Mouse (Mus musculus): ENCODE data around the gene Ccser1. TPM values are rescaled to one million over a fixed set of nuclear protein-coding genes. Genes with fewer than 3 reads are reported as not detected.

The Ccser1 gene
- polyA plus RNA-seq, 1 experiment from 2014 or later: 10.8 TPM

- H3K9me3 ChIP-seq (ENCODE audit: control insufficient read depth, low read length): no peaks in the 10 kb centered on the region
- no peaks in the 10 kb centered on the region for H3K27me3 ChIP-seq (ENCODE audit: control insufficient read depth, insufficient read depth, low read length)
- no peak overlapping the region for H3K4me2 ChIP-seq (ENCODE audit: low read depth, severe bottlenecking)
- no peak overlapping the region for H3K4me3 ChIP-seq (ENCODE audit: low read depth, low read length)
- H3K27ac ChIP-seq (replicated peaks; ENCODE audit: low read depth, low read length): no peak overlapping the region
- no peaks in the 10 kb centered on the region for H3K4me1 ChIP-seq (ENCODE audit: control insufficient read depth, insufficient read depth, low read length)
- 26% methylated on average over 14 of the region's 14 CpGs for WGBS
- no peak for DNase-seq (ENCODE audit: low spot score)
- H3K36me3 ChIP-seq (ENCODE audit: control insufficient read depth, insufficient read depth, low read length): no peaks in the 10 kb centered on the region
- H3K9ac ChIP-seq (ENCODE audit: low read length): no peak overlapping the region
- no peak for ATAC-seq (ENCODE audit: insufficient number of reproducible peaks, low FRiP score, low TSS enrichment, low read depth)
These were observed 343.8 kb downstream of the Ccser1 start for GRCm38 (mm10) chr6:61523748-61524493.

DNA sequence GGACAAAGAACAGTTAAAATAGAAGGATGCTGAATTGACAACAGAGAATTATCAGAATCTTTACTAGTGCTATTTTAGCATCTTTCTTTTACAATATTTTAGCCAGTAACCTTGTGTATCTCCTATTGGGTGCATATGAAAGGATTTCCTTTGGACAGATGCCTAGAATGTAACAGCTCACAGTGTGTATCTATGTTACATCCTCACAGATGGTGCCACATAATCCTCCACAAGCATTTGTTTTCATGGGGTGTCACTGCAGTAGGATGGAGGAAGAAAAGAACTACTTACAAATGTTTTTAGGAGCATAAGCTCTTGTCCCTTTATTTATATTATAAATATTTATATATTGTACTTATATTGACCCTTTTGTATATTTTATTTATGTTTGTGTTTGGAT lies 360.6 kb downstream of the Ccser1 start:
- H3K27me3 ChIP-seq (ENCODE audit: control insufficient read depth, insufficient read depth, low read length): no peaks in the 10 kb centered on the region
- H3K4me3 ChIP-seq (ENCODE audit: low read depth, low read length): no peak overlapping the region
- H3K4me2 ChIP-seq (ENCODE audit: low read depth, severe bottlenecking): no peak overlapping the region
- no peaks in the 10 kb centered on the region for H3K4me1 ChIP-seq (ENCODE audit: control insufficient read depth, insufficient read depth, low read length)
- ATAC-seq (ENCODE audit: insufficient number of reproducible peaks, low FRiP score, low TSS enrichment, low read depth) (no peak), DNase-seq (ENCODE audit: low spot score) (no peak)
- no peak overlapping the region for H3K27ac ChIP-seq (replicated peaks; ENCODE audit: low read depth, low read length)
- no peaks in the 10 kb centered on the region for H3K9me3 ChIP-seq (ENCODE audit: control insufficient read depth, low read length)
- no peak overlapping the region for H3K9ac ChIP-seq (ENCODE audit: low read length)
- H3K36me3 ChIP-seq (ENCODE audit: control insufficient read depth, insufficient read depth, low read length): no peaks in the 10 kb centered on the region

GRCm38 (mm10) chr6:61543459-61544044 lies 363.4 kb downstream of the Ccser1 start:
- H3K4me2 ChIP-seq (ENCODE audit: low read depth, severe bottlenecking): no peak overlapping the region
- H3K9ac ChIP-seq (ENCODE audit: low read length): no peak overlapping the region
- no peaks in the 10 kb centered on the region for H3K4me1 ChIP-seq (ENCODE audit: control insufficient read depth, insufficient read depth, low read length)
- 88% methylated on average over 7 of the region's 7 CpGs for WGBS
- no peak overlapping the region for H3K27ac ChIP-seq (replicated peaks; ENCODE audit: low read depth, low read length)
- no peaks in the 10 kb centered on the region for H3K36me3 ChIP-seq (ENCODE audit: control insufficient read depth, insufficient read depth, low read length)
- no peaks in the 10 kb centered on the region for H3K9me3 ChIP-seq (ENCODE audit: control insufficient read depth, low read length)
- DNase-seq (ENCODE audit: low spot score): no peak
- no peak overlapping the region for H3K4me3 ChIP-seq (ENCODE audit: low read depth, low read length)
- H3K27me3 ChIP-seq (ENCODE audit: control insufficient read depth, insufficient read depth, low read length): no peaks in the 10 kb centered on the region
- ATAC-seq (ENCODE audit: insufficient number of reproducible peaks, low FRiP score, low TSS enrichment, low read depth): no peak

GRCm38 (mm10) chr6:61567551-61567950 lies 387.4 kb downstream of the Ccser1 start:
- H3K9me3 ChIP-seq (ENCODE audit: control insufficient read depth, low read length): no peaks in the 10 kb centered on the region
- no peaks in the 10 kb centered on the region for H3K4me1 ChIP-seq (ENCODE audit: control insufficient read depth, insufficient read depth, low read length)
- DNase-seq (ENCODE audit: low spot score) (no peak), ATAC-seq (ENCODE audit: insufficient number of reproducible peaks, low FRiP score, low TSS enrichment, low read depth) (no peak)
- no peaks in the 10 kb centered on the region for H3K27me3 ChIP-seq (ENCODE audit: control insufficient read depth, insufficient read depth, low read length)
- WGBS: 82% methylated on average over 2 of the region's 2 CpGs
- H3K4me2 ChIP-seq (ENCODE audit: low read depth, severe bottlenecking): no peak overlapping the region
- H3K4me3 ChIP-seq (ENCODE audit: low read depth, low read length): no peak overlapping the region
- H3K36me3 ChIP-seq (ENCODE audit: control insufficient read depth, insufficient read depth, low read length): no peaks in the 10 kb centered on the region
- no peak overlapping the region for H3K9ac ChIP-seq (ENCODE audit: low read length)
- H3K27ac ChIP-seq (replicated peaks; ENCODE audit: low read depth, low read length): no peak overlapping the region

DNA sequence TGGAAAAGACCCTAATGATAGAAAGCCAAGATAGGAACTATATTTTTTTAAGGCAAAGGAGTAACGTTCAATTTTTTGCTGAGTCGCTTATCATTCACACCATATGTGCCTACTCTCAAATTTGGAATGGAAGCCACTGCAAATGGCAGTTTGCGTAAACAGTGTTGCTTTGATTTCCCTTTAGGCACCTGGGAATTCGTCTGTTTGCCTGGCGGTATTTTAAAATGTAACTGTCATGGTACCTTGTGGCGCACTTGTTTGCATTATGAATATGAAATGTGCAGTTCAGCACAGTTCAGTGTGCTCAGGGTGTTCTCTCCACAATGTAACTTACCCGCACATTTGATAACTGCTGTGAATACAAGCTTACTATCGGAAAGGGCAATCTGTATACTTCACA lies 387.8 kb downstream of the Ccser1 start:
- Histone ChIP-seq H3K4me3 (ENCODE audit: low read depth, low read length) (no peak overlapping the region), H3K9me3 (ENCODE audit: control insufficient read depth, low read length) (no peaks in the 10 kb centered on the region), H3K36me3 (ENCODE audit: control insufficient read depth, insufficient read depth, low read length) (no peaks in the 10 kb centered on the region), H3K4me2 (ENCODE audit: low read depth, severe bottlenecking) (no peak overlapping the region), H3K27ac (replicated peaks; ENCODE audit: low read depth, low read length) (no peak overlapping the region), H3K9ac (ENCODE audit: low read length) (no peak overlapping the region), H3K4me1 (ENCODE audit: control insufficient read depth, insufficient read depth, low read length) (no peaks in the 10 kb centered on the region), H3K27me3 (ENCODE audit: control insufficient read depth, insufficient read depth, low read length) (no peaks in the 10 kb centered on the region)
- WGBS: 89% methylated on average over 8 of the region's 8 CpGs
- no peak for DNase-seq (ENCODE audit: low spot score)
- ATAC-seq (ENCODE audit: insufficient number of reproducible peaks, low FRiP score, low TSS enrichment, low read depth): no peak

GRCm38 (mm10) chr6:61581696-61582095 lies 401.6 kb downstream of the Ccser1 start:
- no peaks in the 10 kb centered on the region for H3K4me1 ChIP-seq (ENCODE audit: control insufficient read depth, insufficient read depth, low read length)
- no peak for ATAC-seq (ENCODE audit: insufficient number of reproducible peaks, low FRiP score, low TSS enrichment, low read depth)
- no peak for DNase-seq (ENCODE audit: low spot score)
- H3K4me3 ChIP-seq (ENCODE audit: low read depth, low read length): no peak overlapping the region
- no peak overlapping the region for H3K27ac ChIP-seq (replicated peaks; ENCODE audit: low read depth, low read length)
- no peaks in the 10 kb centered on the region for H3K27me3 ChIP-seq (ENCODE audit: control insufficient read depth, insufficient read depth, low read length)
- no peaks in the 10 kb centered on the region for H3K36me3 ChIP-seq (ENCODE audit: control insufficient read depth, insufficient read depth, low read length)
- H3K9ac ChIP-seq (ENCODE audit: low read length): no peak overlapping the region
- H3K9me3 ChIP-seq (ENCODE audit: control insufficient read depth, low read length): no peaks in the 10 kb centered on the region
- H3K4me2 ChIP-seq (ENCODE audit: low read depth, severe bottlenecking): no peak overlapping the region

- no peak overlapping the region for H3K9ac ChIP-seq (ENCODE audit: low read length)
- no peak overlapping the region for H3K27ac ChIP-seq (replicated peaks; ENCODE audit: low read depth, low read length)
- H3K4me1 ChIP-seq (ENCODE audit: control insufficient read depth, insufficient read depth, low read length): no peaks in the 10 kb centered on the region
- H3K27me3 ChIP-seq (ENCODE audit: control insufficient read depth, insufficient read depth, low read length): no peaks in the 10 kb centered on the region
- H3K4me2 ChIP-seq (ENCODE audit: low read depth, severe bottlenecking): no peak overlapping the region
- no peak overlapping the region for H3K4me3 ChIP-seq (ENCODE audit: low read depth, low read length)
- no peaks in the 10 kb centered on the region for H3K36me3 ChIP-seq (ENCODE audit: control insufficient read depth, insufficient read depth, low read length)
- WGBS: 82% methylated on average over 2 of the region's 2 CpGs
- no peak for ATAC-seq (ENCODE audit: insufficient number of reproducible peaks, low FRiP score, low TSS enrichment, low read depth)
- no peak for DNase-seq (ENCODE audit: low spot score)
- no peaks in the 10 kb centered on the region for H3K9me3 ChIP-seq (ENCODE audit: control insufficient read depth, low read length)
These were observed 408.9 kb downstream of the Ccser1 start for GRCm38 (mm10) chr6:61588999-61589398.

DNA sequence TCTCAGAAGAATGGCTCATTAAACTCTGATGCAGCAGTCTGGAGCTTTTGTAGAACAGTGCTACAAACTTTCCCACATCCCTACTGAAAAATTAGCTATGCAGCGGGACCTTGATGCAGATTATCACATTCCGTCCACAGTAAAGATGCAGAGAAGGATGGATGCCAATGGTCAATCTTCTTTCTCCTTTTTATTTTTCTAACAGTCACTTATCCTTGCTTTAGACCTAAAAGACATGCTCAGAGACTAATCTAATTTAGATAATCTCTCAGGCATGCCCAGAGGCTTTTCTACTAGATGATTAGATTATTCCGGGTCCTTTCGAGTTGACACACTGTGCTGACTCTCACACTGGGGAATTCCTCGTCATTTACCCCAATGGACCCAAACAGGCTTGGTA lies 421.8 kb downstream of the Ccser1 start:
- Histone ChIP-seq H3K9me3 (ENCODE audit: control insufficient read depth, low read length) (no peaks in the 10 kb centered on the region), H3K36me3 (ENCODE audit: control insufficient read depth, insufficient read depth, low read length) (no peaks in the 10 kb centered on the region), H3K27ac (replicated peaks; ENCODE audit: low read depth, low read length) (no peak overlapping the region), H3K27me3 (ENCODE audit: control insufficient read depth, insufficient read depth, low read length) (no peaks in the 10 kb centered on the region), H3K9ac (ENCODE audit: low read length) (no peak overlapping the region), H3K4me3 (ENCODE audit: low read depth, low read length) (no peak overlapping the region), H3K4me2 (ENCODE audit: low read depth, severe bottlenecking) (no peak overlapping the region), H3K4me1 (ENCODE audit: control insufficient read depth, insufficient read depth, low read length) (no peaks in the 10 kb centered on the region)
- DNase-seq (ENCODE audit: low spot score): no peak
- no peak for ATAC-seq (ENCODE audit: insufficient number of reproducible peaks, low FRiP score, low TSS enrichment, low read depth)
- 89% methylated on average over 5 of the region's 5 CpGs for WGBS

DNA sequence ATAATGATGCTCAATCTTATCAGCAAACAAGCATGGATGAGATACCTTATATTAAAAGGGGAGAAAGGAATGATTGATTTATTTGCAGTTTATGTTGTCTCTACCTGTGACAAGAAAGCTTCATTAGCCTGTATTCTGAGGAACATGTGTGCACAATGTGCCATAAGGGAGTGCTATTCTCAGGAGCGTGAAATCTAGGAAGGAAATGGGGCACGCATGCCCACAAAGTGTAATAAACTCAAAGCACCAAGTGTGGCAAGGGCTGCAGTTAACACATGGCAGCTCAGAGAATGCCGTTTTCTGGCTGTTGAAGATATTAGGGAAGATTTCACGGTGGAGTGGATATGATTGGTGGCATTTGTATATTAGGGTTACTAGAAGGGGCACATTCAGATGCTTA lies 434.8 kb downstream of the Ccser1 start:
- Histone ChIP-seq H3K9me3 (ENCODE audit: control insufficient read depth, low read length) (no peaks in the 10 kb centered on the region), H3K27ac (replicated peaks; ENCODE audit: low read depth, low read length) (no peak overlapping the region), H3K4me1 (ENCODE audit: control insufficient read depth, insufficient read depth, low read length) (no peaks in the 10 kb centered on the region), H3K27me3 (ENCODE audit: control insufficient read depth, insufficient read depth, low read length) (no peaks in the 10 kb centered on the region), H3K4me2 (ENCODE audit: low read depth, severe bottlenecking) (no peak overlapping the region), H3K4me3 (ENCODE audit: low read depth, low read length) (no peak overlapping the region), H3K9ac (ENCODE audit: low read length) (no peak overlapping the region), H3K36me3 (ENCODE audit: control insufficient read depth, insufficient read depth, low read length) (no peaks in the 10 kb centered on the region)
- 76% methylated on average over 4 of the region's 4 CpGs for WGBS
- ATAC-seq (ENCODE audit: insufficient number of reproducible peaks, low FRiP score, low TSS enrichment, low read depth) (no peak), DNase-seq (ENCODE audit: low spot score) (no peak)
